Comparison of ENCODE assay signal across 14 mouse cellular contexts in the genomic region with DNA sequence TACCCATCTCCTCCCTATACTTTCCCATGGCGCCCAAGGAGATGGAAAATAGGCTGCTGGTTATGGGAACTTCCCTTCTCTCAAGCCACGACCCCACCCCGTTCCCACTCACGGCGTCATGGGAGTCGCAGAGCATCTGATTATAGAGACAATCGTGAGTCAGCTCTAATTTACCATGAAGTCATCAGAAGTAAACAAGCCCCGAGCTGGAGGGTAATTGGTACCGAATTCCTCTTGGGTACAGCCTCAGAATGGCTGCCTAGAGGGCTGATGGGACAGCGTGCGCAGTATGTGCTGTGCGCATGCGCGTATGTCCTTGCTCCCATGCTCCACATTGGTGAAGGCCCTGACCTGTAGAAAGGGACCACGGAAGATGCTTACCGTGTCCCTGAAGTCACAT. TPM values are rescaled to one million over a fixed set of nuclear protein-coding genes. Genes with fewer than 3 reads are reported as not detected.
DNase-seq lines count a peak whose midpoint lies in the region; ATAC-seq lines count a peak whose summit lies in the region.
"Had no signal": no experiment of that assay in that cellular context is flagged by ENCODE, and none has a peak within 500 bp of the region (broad histone marks: within the 10 kb centered on the region; RNA-seq: fewer than 3 reads in every experiment).

No protein-coding gene starts in this region.

- no peak for ATAC-seq in megakaryocyte, adult 5-6 weeks (ENCODE audit: poor library complexity, severe bottlenecking)
- ATAC-seq in embryonic facial prominence, embryonic 14.5 days (ENCODE audit: low read depth) = peak; percentile 49
- ATAC-seq in stomach, embryonic 14.5 days (ENCODE audit: insufficient number of reproducible peaks, insufficient read depth, low FRiP score, low read depth) = no peak

- peak overlapping the region; percentile 65 for H3K27ac ChIP-seq in embryonic facial prominence, embryonic 14.5 days (replicated peaks; ENCODE audit: low read depth, low read length)
- peak overlapping the region; percentile 66; the same call in 1 of the 2 replicates for H3K27ac ChIP-seq in stomach, embryonic 14.5 days (ENCODE audit: low read length)
- H3K27ac ChIP-seq: liver, embryonic 13.5 days had no signal

- H3K4me1 ChIP-seq in megakaryocyte, embryonic 14.5 days = peaks cover 70% of the 10 kb centered on the region
- H3K4me1 ChIP-seq in embryonic facial prominence, embryonic 14.5 days (ENCODE audit: control insufficient read depth, insufficient read depth, low read length) = peaks cover 13% of the 10 kb centered on the region
- H3K4me1 ChIP-seq in stomach, embryonic 14.5 days (ENCODE audit: control insufficient read depth, insufficient read depth, low read length) = peaks cover 19% of the 10 kb centered on the region
- H3K4me1 ChIP-seq: liver, embryonic 13.5 days had no signal

- H3K4me3 ChIP-seq in megakaryocyte, embryonic 14.5 days (replicated peaks) = peak overlapping the region; percentile 51
- H3K4me3 ChIP-seq in embryonic facial prominence, embryonic 14.5 days (ENCODE audit: low read depth, low read length) = no peak overlapping the region
- H3K4me3 ChIP-seq in stomach, embryonic 14.5 days (ENCODE audit: low read depth, low read length) = no peak overlapping the region
- H3K4me3 ChIP-seq: liver, embryonic 13.5 days had no signal

- DNase-seq in Muller cell, postnatal 12 days (ENCODE audit: inconsistent ontology term) = peak; percentile 75
- DNase-seq in embryonic facial prominence, embryonic 14.5 days (ENCODE audit: low spot score) = no peak
- DNase-seq in frontal cortex, adult 2 months (ENCODE audit: extremely low spot score in 1 of 2, low spot score in 1 of 2) = no peak
- DNase-seq in spleen, adult 12 weeks (ENCODE audit: low spot score) = no peak
- DNase-seq: adrenal gland, adult 8-10 months; heart, adult 11 months; heart, postnatal 14 days; kidney, postnatal 14 days; liver, embryonic 13.5 days had no signal

- no peak overlapping the region for H3K9ac ChIP-seq in embryonic facial prominence, embryonic 14.5 days (ENCODE audit: low read depth, low read length)
- no peak overlapping the region for H3K9ac ChIP-seq in stomach, embryonic 14.5 days (replicated peaks; ENCODE audit: low read depth, low read length)
- H3K9ac ChIP-seq: liver, embryonic 13.5 days had no signal

- H3K27me3 ChIP-seq in megakaryocyte, embryonic 14.5 days (replicated peaks) = peaks cover 33% of the 10 kb centered on the region
- no peaks in the 10 kb centered on the region for H3K27me3 ChIP-seq in embryonic facial prominence, embryonic 14.5 days (replicated peaks; ENCODE audit: control insufficient read depth, insufficient read depth, low read length)
- H3K27me3 ChIP-seq in stomach, embryonic 14.5 days (ENCODE audit: control insufficient read depth, insufficient read depth, low read length) = no peaks in the 10 kb centered on the region
- H3K27me3 ChIP-seq: liver, embryonic 13.5 days had no signal

- WGBS in embryonic facial prominence, embryonic 14.5 days = 63% methylated on average over 16 of the region's 16 CpGs
- WGBS in stomach, embryonic 14.5 days = 81% methylated on average over 16 of the region's 16 CpGs

- H3K9me3 ChIP-seq in megakaryocyte, embryonic 14.5 days = peaks cover 5% of the 10 kb centered on the region
- peaks cover 4% of the 10 kb centered on the region; the same call in 1 of the 2 replicates for H3K9me3 ChIP-seq in embryonic facial prominence, embryonic 14.5 days (ENCODE audit: control insufficient read depth, low read length)
- peaks cover 3% of the 10 kb centered on the region; the same call in 1 of the 2 replicates for H3K9me3 ChIP-seq in stomach, embryonic 14.5 days (ENCODE audit: control insufficient read depth, low read depth, low read length)
- H3K9me3 ChIP-seq: liver, embryonic 13.5 days had no signal

- H3K4me2 ChIP-seq in embryonic facial prominence, embryonic 14.5 days (ENCODE audit: low read depth, low read length) = no peak overlapping the region
- no peak overlapping the region for H3K4me2 ChIP-seq in stomach, embryonic 14.5 days (replicated peaks; ENCODE audit: low read depth, low read length)
- H3K4me2 ChIP-seq: liver, embryonic 13.5 days had no signal

- H3K36me3 ChIP-seq in megakaryocyte, embryonic 14.5 days (replicated peaks; ENCODE audit: low read length) = peaks cover 4% of the 10 kb centered on the region
- H3K36me3 ChIP-seq in embryonic facial prominence, embryonic 14.5 days (ENCODE audit: control insufficient read depth, insufficient read depth, low read length) = no peaks in the 10 kb centered on the region
- no peaks in the 10 kb centered on the region for H3K36me3 ChIP-seq in stomach, embryonic 14.5 days (ENCODE audit: control insufficient read depth, insufficient read depth, low read length)
- H3K36me3 ChIP-seq: liver, embryonic 13.5 days had no signal

RNA-seq across cellular contexts. Expression of gene Rab44, which starts 42.5 kb away (rescaled TPM):
- polyA plus RNA-seq in megakaryocyte, embryonic 14.5 days (2012; ENCODE audit: insufficient read depth, low replicate concordance) = 3.4 and 22.3 TPM in 2 replicates
- total RNA-seq in megakaryocyte, adult 5-6 weeks (2015) = 52.2 and 62.4 TPM in 2 replicates
- 104 and 105 TPM in 2 replicates for total RNA-seq in megakaryocyte, adult 5-6 weeks (2017)
- polyA plus RNA-seq in embryonic facial prominence, embryonic 14.5 days (2014; fragmentation: Nextera tagmentation; extraction: Ambion mirVana) = 1.7 and 2.2 TPM in 2 replicates
- 0.39 and 0.97 TPM in 2 replicates for polyA plus RNA-seq in stomach, embryonic 14.5 days (2014; fragmentation: Nextera tagmentation; extraction: Ambion mirVana)
- polyA plus RNA-seq in frontal cortex, adult 2 months (2012; rRNA removed) = 0.08 and 0.19 TPM in 2 replicates
- total RNA-seq: left cerebral cortex, adult 18-20 months had no signal
- polyA plus RNA-seq: neural tube, embryonic 14.5 days had no signal
